Comparison of ENCODE assay signal across 9 mouse cellular contexts in the genomic region with DNA sequence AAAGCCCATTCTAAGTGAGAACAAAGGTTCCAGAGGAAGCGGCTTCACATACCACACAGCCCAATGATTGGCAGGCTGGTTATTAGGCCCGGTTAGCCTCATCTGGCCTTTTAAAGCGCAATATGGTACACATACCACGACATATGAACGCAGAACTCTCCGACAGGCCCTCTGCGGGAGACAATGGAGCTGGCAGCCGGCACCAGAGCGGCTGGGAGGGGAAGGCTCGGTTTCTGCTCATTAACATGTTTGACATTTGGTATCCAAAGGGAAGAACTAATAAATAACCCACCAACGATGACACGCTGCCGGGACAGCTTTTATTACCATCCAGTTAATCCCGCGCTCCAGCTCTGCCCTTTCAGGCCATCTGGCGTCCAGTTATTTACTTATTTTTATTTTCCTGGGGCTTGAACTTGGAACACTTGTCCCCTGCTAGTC.
DNase-seq lines count a peak whose midpoint lies in the region; ATAC-seq lines count a peak whose summit lies in the region.
"Had no signal": no experiment of that assay in that cellular context is flagged by ENCODE, and none has a peak within 500 bp of the region (broad histone marks: within the 10 kb centered on the region; RNA-seq: fewer than 3 reads in every experiment).

No protein-coding gene starts in this region.

- H3K4me3 ChIP-seq in hindbrain, embryonic 11.5 days (ENCODE audit: low read depth, low read length), result no peak overlapping the region
- H3K4me3 ChIP-seq in limb, embryonic 11.5 days (ENCODE audit: low read depth, low read length), result no peak overlapping the region

- no peaks in the 10 kb centered on the region for H3K4me1 ChIP-seq in hindbrain, embryonic 11.5 days (replicated peaks; ENCODE audit: control insufficient read depth, insufficient read depth, low read length)
- H3K4me1 ChIP-seq in limb, embryonic 11.5 days (ENCODE audit: control insufficient read depth, insufficient read depth, low read length), result peaks cover 7% of the 10 kb centered on the region

- peak overlapping the region; percentile 31; the same call in 1 of the 2 replicates for H3K27ac ChIP-seq in hindbrain, embryonic 11.5 days (ENCODE audit: low read depth, low read length)
- H3K27ac ChIP-seq in limb, embryonic 11.5 days (replicated peaks; ENCODE audit: low read depth, low read length), result peak overlapping the region; percentile 75

- DNase-seq in lung, postnatal 10 days, result peak; percentile 16
- DNase-seq in lung, postnatal 25 days (ENCODE audit: low spot score), result no peak
- DNase-seq in hindbrain, embryonic 11.5 days (ENCODE audit: low spot score), result peak; percentile 76
- DNase-seq in limb, embryonic 11.5 days (ENCODE audit: low spot score), result peak; percentile 79
- no peak for DNase-seq in T-cell, adult 2 months (ENCODE audit: low spot score)
- no peak for DNase-seq in spleen, postnatal 36 days (ENCODE audit: low spot score in 2 of 2)
- DNase-seq in spleen, adult 12 weeks (ENCODE audit: low spot score), result no peak
- DNase-seq in thymus, postnatal 10 days (ENCODE audit: low spot score in 2 of 2), result no peak
- DNase-seq: heart, postnatal 10 days had no signal

- peak; percentile 91 for ATAC-seq in hindbrain, embryonic 11.5 days (ENCODE audit: low FRiP score)
- ATAC-seq in limb, embryonic 11.5 days (ENCODE audit: insufficient number of reproducible peaks, low FRiP score, low TSS enrichment, low read depth), result peak; percentile 78

- H3K9ac ChIP-seq in hindbrain, embryonic 11.5 days (ENCODE audit: low read depth, low read length), result no peak overlapping the region
- H3K9ac ChIP-seq in limb, embryonic 11.5 days (ENCODE audit: low read length), result no peak overlapping the region

- no peak overlapping the region for H3K4me2 ChIP-seq in hindbrain, embryonic 11.5 days (replicated peaks; ENCODE audit: low read depth, low read length)
- H3K4me2 ChIP-seq in limb, embryonic 11.5 days (ENCODE audit: low read depth, severe bottlenecking), result 0 out of 2 replicates have a peak overlapping the region, but pooled peaks have one; percentile 12

- H3K36me3 ChIP-seq in hindbrain, embryonic 11.5 days (ENCODE audit: control insufficient read depth, insufficient read depth, low read length), result no peaks in the 10 kb centered on the region
- no peaks in the 10 kb centered on the region for H3K36me3 ChIP-seq in limb, embryonic 11.5 days (ENCODE audit: control insufficient read depth, insufficient read depth, low read length)

- no peaks in the 10 kb centered on the region; the same call in 1 of the 2 replicates for H3K27me3 ChIP-seq in hindbrain, embryonic 11.5 days (ENCODE audit: control insufficient read depth, insufficient read depth, low read length)
- H3K27me3 ChIP-seq in limb, embryonic 11.5 days (ENCODE audit: control insufficient read depth, insufficient read depth, low read length), result no peaks in the 10 kb centered on the region

- 13% methylated on average over 16 of the region's 16 CpGs for WGBS in hindbrain, embryonic 11.5 days
- WGBS in limb, embryonic 11.5 days, result 18% methylated on average over 16 of the region's 16 CpGs

- no peaks in the 10 kb centered on the region for H3K9me3 ChIP-seq in hindbrain, embryonic 11.5 days (ENCODE audit: control insufficient read depth, low read length)
- H3K9me3 ChIP-seq in limb, embryonic 11.5 days (ENCODE audit: control insufficient read depth, low read length), result no peaks in the 10 kb centered on the region

Comparison
In these comparisons a context has a peak if more than half of its experiments do, and no peak if none do; other contexts are left out.
1. DNase-seq: peak in lung, postnatal 10 days (single experiment), hindbrain, embryonic 11.5 days (single experiment) and limb, embryonic 11.5 days (single experiment); none in lung, postnatal 25 days (single experiment), T-cell, adult 2 months (single experiment), spleen, postnatal 36 days (0 of 2), spleen, adult 12 weeks (single experiment) and thymus, postnatal 10 days (0 of 2).